Mouse (Mus musculus) right cerebral cortex, postnatal 25 days (tissue): ENCODE results near the gene Qser1.
"Not testable (repeated sequence)": the region's sequence is repeated elsewhere in the genome, so short reads cannot be mapped to it uniquely, and the experiment has no call there.

Experiments used
- DNase-seq: peaks from one replicate; pipeline ENCODE4 v3.0.0; 2022

The Qser1 gene

GRCm38 (mm10) chr2:104816371-104816827, at the start of gene Qser1:
Qser1 (minus strand) TSS chr2:104816760.
- DNase-seq, result no peak

DNA sequence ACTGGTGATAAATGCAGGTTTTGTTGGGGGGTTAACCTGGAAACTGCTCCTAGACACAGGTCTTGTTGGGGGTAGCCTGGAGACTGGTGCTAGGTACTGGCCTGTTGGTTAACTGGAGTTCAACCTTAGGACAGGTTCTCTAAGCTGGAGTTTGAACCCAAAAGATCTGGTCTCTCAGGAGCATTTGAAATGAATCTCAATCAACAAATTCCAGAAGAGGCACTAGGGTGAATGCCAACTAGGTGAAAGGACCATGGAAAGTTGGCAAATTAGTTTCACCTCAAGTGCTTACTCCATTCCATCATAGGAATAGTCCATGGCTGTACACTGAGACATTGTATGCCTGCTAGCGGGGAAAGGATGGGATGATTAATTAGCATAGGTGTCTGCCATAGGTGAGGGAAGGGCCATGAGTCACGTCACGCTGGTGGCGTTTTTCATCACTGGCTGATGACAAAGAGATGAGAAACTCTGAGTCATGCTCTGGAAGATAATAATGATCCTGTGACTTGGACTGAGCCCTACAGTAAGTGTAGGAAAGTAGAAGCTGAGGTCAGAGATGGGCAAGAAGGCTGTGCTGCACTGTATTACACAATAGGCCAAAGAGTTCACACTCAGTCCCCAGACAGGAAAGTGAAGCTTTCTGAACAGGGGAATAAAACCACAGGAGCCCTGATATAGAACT, 47.8 kb upstream of the Qser1 start:
- DNase-seq, result no peak

GRCm38 (mm10) chr2:104860426-104860825, 43.9 kb upstream of the Qser1 start:
- DNase-seq, result no peak

GRCm38 (mm10) chr2:104859060-104859459, 42.5 kb upstream of the Qser1 start:
- no peak for DNase-seq

- not testable (repeated sequence) for DNase-seq
Observed at GRCm38 (mm10) chr2:104858083-104858482, 41.5 kb upstream of the Qser1 start.

- DNase-seq, result no peak
Observed at GRCm38 (mm10) chr2:104856218-104856617, 39.7 kb upstream of the Qser1 start.

DNA sequence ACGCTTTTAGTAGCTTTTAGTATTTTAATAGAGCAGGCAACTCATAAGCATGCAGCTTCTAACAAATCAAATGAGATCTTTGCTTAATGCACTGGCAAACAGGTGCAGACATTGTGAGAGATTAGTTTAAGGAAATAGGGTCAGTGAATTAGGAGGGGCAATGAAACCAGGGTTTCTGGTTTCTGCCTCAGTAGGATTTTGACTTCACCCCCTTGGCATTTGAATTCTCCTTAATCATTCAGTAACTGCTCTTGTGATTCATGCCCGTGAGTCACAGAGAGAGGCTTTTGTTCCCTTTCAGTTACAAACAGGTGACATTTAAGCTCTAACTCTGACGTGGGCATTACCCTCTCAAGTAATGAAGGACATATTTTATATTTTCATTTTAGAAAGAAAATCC, 39.2 kb upstream of the Qser1 start:
- DNase-seq, result no peak

GRCm38 (mm10) chr2:104854836-104855235, 38.3 kb upstream of the Qser1 start:
- DNase-seq, result no peak

- no peak for DNase-seq
Observed at GRCm38 (mm10) chr2:104852546-104852945, 36.0 kb upstream of the Qser1 start.

GRCm38 (mm10) chr2:104851686-104852085, 35.1 kb upstream of the Qser1 start:
- DNase-seq, result no peak

GRCm38 (mm10) chr2:104849991-104850359, 33.4 kb upstream of the Qser1 start:
- DNase-seq, result no peak

DNA sequence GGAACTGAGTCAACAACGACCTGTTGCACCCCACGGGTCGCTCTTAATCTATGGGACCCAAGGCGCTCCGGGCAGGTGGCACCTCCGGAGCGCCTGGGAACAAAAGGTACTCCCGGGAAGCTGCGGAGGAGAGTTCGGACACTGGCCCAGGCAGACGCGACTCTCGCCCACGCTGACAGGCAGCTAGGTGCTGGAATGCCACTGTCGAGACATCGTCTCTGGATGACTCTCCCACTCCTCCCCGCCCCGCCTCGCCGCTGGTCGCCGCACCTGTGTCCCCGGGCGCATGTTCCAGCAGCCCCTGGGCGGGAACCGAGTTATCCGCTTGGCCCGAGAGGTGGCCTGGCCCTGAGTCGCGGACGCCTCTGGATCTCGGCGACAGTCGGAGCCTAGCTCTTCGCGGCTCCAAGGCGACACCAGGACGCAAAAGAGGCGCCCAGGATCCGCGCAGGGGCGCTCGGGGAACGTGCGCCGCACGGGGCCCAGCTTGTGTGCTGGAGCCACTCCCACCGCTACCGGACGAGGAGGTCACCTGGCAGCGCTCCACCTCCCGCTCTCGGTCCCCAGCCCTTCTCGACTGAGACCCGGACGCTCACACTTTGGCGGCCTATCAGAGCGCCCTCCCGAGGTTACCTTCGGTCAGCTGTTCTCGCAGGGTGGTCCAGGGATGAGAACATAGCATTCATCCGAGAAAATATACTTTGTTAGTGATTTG, 32.9 kb upstream of the Qser1 start, which contains the start of gene Prrg4:
Gene Prrg4, minus strand, starts transcription at position 601 of the 715 bp plus-strand sequence.
- DNase-seq, result peak; percentile 27

DNA sequence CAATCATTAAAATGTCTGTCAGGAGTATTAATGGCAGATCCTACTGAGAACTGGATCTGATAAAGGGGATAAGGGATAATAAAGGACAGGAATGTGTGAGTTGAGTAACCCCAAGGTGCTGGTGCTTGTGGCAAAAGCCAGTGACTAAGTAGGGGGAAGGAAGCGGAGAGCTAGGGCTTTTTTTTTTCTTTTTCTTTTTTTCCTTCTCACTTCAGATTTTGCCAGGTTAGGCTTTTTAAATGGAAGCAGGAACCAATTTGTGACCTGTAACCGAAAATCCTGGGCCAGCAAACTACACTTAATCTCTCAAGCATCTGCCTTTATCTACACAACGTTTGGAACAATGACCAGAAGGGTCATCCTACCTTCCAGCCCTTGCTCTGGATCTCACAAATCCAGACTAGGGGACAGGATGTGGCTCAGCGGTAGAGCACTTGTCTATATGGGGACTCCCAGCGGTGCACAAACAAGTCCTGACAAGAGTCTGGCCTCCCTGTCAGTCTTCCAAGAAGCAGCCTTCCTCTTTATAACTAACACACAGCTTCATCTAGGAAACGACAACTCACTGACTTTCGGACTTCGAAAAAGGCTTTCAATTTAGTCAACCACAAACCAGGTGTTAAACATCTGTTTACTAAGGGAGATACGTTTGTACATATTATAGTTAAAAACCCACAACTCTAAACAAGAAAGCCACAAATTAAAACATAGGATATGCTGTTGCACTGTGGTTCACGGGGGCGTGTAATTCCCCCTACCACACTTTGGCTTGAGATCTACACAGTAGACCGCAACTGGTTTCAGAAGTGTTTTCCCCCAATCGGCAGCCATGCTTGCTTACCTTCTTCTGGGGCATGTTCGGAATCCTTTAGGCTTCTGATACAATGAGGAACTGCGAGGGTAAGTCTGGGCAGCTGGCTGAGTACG, 31.9 kb upstream of the Qser1 start:
- no peak for DNase-seq

GRCm38 (mm10) chr2:104847645-104848044, 31.1 kb upstream of the Qser1 start:
- DNase-seq, result no peak

DNA sequence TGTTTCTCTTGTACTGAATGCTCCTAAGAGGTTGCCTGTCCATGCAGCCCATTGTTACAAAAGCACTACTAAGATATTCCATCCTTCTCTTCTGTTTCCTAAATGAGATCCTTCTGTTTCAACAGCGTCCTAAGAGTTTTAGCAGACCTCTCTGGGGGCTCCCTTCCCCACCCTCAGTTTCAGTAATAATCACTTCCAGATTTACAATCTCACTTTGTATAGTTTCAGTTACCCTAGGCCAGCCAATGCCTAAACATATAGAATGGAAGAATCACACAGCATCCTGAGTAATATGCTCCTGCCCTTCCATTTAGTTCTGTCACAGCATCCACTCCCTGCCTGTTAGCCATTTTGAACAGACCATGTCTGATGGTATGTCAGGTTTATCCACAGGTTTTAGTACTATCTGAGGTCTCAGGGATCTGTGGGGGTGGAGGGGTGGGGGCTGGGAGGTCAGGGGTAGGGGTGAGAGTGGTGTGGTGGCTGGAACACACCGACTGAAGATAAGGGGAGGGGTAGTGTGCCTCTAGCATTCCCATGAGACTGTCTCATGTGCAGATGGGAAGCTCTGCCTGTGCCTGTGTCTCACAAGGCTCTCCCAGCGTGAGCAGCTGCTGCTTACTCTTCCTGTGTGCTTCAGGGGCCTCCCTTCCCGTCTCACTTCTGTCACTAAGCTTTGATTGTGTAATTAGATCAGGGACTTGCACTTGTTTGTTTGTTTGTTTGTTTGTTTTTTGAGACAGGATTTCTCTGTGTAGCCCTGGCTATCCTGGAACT, 30.3 kb upstream of the Qser1 start:
- no peak for DNase-seq

DNA sequence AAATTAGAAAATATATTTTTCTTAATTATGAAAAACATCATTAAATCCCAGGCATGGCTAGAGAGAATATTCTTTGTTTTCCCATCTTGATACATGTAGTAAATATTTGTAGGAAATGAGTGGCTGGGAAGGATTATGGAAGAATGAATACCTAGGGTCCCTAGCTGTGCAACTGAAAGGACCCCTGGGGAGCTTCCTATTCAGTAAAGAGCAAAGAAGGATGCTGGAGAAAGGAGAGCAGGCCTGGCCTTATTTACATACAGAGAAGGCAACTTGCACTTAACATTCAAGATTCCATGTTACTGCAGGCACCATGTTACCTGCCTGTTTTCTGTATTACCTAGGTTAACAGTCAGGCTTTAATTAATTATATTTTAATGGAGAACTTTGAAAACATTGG, 26.0 kb upstream of the Qser1 start:
- no peak for DNase-seq

- no peak for DNase-seq
Observed at GRCm38 (mm10) chr2:104841736-104842135, 25.2 kb upstream of the Qser1 start.

DNA sequence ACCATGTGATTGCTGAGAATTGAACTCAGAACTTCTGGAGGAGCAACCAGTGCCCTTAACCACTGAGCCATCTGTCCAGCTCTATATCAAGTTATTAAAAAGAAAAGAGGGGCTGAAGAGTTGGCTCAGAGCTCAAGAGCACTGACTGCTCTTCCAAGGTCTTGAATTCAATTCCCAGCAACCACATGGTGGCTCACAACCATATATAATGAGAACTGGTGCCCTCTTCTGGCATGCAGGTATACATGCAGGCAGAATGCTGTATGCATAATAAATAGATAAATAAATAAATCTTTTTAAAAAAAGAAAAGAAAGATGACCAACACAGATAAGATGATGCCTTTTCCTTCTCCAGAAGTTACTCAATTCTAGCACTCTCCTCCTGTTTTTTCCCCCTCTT, 24.4 kb upstream of the Qser1 start:
- no peak for DNase-seq

- DNase-seq, result no peak
Observed at GRCm38 (mm10) chr2:104832486-104832885, 15.9 kb upstream of the Qser1 start.

DNA sequence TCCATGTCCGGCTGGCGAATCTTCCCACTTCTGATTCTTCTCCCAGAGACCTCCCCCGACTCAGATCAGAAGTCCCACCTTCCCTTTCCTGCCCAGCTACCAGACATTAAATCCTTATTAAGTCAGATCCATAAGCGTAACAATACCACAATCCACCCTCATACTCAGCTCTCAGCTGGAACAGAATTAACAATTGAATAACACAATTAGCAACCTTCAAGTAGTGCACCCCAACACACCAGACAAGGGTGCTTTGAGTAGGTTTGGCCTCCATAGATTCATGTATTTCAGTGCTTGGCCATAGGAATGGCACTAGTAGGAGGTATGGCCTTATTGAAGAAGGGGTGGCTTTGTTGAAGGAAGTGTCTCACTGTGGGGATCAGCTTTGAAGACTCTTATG, 9.6 kb upstream of the Qser1 start:
- DNase-seq, result no peak

DNA sequence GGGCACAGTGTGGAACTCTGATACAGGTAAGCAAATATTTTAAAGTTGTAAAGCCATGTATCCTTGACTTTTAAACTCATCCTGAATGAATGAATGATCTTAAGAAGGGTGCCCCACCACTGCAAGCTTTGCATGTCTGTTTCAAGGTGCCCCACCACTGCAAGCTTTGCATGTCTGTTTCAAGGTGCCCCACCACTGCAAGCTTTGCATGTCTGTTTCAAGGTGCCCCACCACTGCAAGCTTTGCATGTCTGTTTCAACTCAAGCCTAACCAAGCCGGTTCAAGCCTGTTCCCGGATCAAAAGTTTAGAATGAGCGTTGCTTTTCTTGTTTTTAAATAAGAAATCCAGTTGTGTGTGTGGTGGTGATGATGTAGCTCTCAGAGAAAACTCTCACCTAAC, 2.2 kb upstream of the Qser1 start:
- DNase-seq, result not testable (repeated sequence)

DNA sequence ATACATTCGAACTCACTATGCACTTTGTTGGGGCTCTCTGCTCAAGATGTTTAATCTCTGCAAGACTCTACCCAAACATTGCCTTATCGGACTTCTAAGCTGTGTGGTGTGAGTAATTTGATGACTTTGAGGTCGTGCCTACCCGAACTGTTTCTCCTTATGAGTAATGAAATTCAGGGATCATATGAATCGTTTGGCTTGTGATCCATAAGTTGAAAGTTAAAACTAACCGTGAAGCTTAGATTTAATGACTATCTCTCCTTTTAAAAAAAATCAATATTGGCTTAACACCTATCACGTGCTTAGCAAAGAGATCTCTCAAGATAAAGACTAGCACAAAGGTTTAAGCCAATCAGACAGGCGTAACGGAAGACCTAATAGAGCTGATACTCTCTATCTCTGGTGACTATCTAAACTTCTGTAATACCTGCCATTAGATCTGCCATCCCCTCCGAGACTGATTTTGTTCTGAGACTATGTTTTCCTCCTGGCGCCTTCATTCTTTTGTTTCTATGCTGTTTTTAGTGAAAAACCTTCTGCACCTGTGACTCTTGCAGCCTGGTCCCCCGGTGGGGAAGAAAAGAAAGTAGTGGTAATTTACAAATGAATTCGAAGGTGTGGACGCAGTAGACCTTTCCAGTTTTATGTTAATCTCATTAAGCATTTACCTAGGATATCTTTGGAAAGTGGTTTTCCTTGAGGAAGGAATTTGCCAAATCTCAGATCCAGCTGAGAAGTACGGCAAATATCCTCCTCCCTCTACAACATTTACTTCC, 1.2 kb upstream of the Qser1 start:
- DNase-seq, result no peak
